Mouse (Mus musculus): ENCODE measurements around the gene Samd13. TPM values are rescaled to one million over a fixed set of nuclear protein-coding genes. Genes with fewer than 3 reads are reported as not detected.

Gene Samd13
- total RNA-seq, 2 experiments from 2014 or later, result not detected

DNA sequence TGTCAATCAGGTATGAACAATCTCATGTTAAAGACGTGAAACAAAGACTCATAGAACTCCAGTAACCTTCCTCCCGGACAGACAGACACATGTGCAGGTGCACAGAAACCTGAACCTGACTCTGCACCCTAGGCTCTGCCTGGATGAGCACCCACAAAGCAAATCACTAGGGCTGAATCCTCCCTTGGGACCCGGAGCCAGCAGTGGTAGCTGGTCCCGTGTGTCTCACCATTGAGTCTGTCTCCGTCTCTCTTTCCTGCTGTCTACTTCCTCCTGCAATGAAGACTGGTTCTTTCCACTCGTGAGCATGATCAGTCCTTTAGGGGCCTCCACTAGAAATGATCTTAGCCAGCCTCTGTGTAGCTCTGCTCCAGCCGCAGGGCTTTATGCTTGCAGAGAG is 23.5 kb downstream of the Samd13 start:
- no peak for DNase-seq

GRCm38 (mm10) chr3:146661001-146661400 is 24.4 kb downstream of the Samd13 start:
- no peak for DNase-seq

DNA sequence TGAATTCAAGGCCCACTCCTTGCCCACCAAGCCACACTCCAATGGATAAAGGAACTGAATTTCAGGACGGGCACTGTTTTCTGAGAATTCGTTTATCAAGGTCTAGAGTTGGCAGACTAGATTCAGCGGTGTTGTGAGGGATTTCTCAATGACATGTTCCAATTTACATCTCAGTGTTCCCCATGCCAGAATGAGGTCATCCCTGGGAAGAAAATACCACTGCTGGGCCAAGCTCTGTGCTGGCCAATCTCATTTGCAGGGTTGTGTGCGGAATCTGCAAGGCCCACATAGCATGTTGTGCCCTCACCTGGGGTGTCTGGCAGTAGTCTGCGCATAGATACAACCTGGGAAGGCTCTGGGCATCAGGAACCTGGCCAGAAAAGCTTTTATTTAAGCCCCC is 26.1 kb downstream of the Samd13 start:
- DNase-seq, result no peak

GRCm38 (mm10) chr3:146658061-146658639 is 27.2 kb downstream of the Samd13 start:
- DNase-seq, result no peak

DNA sequence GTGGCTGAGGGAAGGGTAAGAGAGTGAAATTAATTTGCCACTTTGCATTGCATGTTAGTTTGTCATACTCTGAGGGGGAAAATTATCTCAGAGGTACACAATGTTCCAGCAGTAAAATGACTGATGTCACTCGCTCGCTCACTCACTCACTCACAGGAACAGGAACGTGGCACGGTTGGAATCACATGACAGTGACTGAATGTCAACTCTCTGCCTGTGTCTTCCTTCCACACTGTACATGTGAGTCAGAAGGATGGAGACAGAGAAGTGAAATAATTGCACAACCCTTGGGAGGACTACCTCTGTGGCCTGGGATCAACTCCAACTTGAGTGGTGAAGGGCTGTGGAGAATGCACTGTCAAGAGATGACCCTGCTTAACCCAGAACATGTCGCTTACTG is 28.0 kb downstream of the Samd13 start:
- DNase-seq, result no peak

GRCm38 (mm10) chr3:146655111-146655577 is 30.2 kb downstream of the Samd13 start:
- DNase-seq, result no peak

- DNase-seq, result no peak
Observed at GRCm38 (mm10) chr3:146653692-146654091, 31.7 kb downstream of the Samd13 start.

DNA sequence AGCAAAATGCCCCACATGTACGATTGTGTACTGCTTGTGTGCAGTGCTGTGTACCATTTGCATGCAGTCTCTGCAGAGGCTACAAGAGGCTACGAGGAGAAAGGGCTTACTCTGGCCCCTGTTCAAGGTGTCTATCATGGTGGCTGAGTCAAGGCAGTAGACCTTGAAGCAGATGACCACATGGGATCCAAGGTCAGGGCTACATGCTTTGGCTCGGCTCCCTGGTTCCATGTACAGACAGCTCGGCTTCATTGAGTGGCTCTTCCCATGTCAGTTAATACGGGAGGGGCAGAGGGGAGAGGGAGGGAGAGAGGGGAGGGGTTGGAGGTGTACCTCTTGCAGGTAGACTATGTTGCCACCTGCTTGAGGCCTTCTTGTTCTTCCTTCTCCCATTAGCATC is 33.0 kb downstream of the Samd13 start:
- DNase-seq, result no peak

- DNase-seq, result no peak
Observed at GRCm38 (mm10) chr3:146651217-146651616, 34.2 kb downstream of the Samd13 start, which contains the start of gene 4930503B20Rik. TSS of gene 4930503B20Rik (minus strand) at chr3:146651317.

DNA sequence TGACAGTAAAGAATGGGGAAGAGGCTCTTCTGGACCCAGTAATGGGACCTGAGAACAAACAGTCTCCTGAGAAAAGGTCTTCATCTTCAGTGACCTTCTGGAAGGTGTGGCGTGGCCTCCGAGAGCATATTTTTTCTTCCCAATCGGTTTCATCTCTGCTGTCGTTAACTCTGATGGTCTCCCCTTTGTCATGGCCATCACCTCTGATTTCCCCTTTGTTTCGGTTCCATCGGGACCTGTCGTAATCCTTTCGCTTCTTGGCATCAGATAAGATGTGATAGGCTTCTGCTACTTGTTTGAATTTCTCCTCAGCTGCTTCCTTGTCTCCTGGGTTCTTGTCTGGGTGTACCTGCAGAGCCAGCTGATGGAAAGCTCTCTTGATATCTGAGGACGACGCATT is 34.7 kb downstream of the Samd13 start:
- no peak for DNase-seq

DNA sequence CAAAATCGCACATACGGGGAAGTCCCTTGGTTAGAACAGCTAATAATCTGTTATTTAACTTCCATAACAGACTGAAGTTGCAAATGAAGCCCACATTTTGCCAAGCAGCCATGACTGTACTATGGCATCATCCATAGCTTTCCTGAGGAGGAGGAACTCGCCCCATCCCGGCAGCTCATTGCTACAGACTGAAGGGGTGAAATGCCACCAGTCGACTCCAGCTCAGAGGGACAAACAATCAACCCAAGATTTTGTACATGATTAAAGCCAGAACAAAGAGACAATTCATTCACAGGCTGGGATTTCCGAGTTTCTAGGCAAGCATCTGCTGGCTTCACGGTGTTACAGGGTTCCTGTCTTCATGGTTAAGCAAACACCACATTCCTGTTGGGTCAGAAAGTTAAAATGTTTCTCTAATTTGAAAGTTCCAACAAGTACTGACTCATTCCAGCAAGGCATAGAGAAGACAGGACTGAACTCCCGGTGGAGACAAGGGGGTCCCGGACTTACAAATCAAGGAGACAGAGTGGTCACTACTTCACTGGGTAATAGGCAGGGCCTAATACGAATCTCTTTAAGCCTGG is 36.0 kb downstream of the Samd13 start:
- no peak for DNase-seq

- DNase-seq, result no peak
Observed at GRCm38 (mm10) chr3:146641818-146642427, 43.5 kb downstream of the Samd13 start.

DNA sequence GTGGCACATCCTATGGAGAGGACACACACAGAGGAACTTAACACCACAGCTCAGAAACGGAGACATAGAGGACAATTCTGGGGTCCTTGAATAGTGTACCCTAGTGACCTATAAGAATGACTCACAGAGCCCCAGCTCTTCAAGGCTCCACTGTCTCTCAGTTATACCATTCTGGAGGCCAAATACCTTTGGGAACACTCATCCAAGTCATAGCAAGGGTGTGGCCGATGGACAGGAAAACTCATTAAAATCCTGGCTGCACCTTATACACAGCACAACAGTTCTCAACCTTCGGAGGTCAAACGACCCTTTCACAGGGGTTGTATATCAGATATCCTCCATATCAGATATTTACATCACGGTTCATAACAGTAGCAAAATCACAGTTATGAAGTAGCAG is 52.9 kb downstream of the Samd13 start:
- DNase-seq, result no peak

DNA sequence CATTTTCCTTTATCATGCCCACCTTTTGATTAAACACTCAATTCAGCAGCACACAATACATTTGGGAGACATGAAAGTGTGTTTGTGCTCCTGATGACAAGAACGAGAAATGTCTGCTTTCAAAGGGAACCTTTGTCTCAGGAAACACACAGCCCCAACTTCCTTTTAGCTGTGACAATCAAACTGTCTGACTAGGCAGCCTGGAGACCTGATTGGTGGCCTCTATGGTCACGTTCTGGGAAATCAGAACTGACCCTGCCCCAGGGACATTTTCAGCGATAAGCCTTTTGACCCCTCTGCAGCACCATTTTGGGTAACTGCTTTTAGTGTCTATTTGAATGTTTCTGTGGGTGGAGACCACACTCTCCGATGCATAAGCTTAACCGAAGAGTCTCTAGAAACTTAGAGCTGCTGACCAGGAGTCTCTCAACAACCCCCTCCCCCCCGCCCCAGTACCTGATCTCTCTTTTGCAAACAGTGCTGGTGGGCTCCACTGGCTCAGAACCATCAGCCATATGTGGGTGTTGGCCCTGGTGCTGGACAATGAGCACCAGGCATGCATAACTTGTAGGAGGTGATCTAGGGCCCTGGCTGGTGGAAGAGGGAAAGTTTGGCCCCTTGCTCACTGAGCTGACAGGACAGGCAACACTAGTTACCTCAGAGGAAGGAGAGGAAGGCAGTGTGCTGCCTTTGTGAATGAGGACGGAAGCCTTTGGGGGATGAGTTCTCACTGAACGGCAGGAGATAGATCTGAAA is 57.0 kb downstream of the Samd13 start:
- DNase-seq, result no peak

DNA sequence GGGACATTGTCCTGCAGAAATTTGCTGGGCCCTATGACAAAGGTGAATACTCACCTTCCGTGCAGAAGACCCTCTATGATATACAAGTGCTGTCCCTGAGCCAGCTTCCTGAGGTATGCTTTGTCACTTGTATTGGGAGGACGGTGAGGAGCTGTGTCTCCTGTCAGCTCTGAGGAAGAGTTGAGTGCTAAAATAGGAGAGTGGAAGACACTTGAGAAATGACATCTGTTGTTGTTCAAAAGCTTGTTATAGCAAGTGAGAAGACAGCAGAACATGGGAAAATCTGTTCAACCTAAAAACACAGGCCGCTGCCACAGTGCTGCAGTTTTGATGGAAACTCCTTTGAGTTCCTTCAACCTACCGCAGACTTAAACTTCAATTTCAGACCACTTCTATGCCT is 59.6 kb downstream of the Samd13 start:
- no peak for DNase-seq

DNA sequence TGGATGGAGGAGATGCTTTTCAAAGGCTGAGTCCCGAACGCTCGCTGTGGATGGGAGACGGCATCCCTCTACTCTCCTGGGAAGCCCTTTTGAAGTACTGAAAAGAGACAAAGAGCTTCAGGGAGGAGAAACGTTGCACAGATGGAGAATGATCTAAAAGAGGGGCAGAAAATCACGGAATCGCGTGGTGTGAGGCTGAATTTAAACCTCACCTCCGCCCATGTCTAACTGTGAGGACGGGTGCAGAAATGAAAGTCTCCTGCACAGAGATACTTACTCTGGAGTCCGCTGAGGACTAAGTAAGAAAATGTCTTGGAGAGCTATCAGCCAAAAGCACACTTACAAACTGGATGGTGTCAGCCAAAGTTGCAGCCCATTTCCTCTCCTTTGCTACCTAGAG is 63.4 kb downstream of the Samd13 start:
- no peak for DNase-seq

DNA sequence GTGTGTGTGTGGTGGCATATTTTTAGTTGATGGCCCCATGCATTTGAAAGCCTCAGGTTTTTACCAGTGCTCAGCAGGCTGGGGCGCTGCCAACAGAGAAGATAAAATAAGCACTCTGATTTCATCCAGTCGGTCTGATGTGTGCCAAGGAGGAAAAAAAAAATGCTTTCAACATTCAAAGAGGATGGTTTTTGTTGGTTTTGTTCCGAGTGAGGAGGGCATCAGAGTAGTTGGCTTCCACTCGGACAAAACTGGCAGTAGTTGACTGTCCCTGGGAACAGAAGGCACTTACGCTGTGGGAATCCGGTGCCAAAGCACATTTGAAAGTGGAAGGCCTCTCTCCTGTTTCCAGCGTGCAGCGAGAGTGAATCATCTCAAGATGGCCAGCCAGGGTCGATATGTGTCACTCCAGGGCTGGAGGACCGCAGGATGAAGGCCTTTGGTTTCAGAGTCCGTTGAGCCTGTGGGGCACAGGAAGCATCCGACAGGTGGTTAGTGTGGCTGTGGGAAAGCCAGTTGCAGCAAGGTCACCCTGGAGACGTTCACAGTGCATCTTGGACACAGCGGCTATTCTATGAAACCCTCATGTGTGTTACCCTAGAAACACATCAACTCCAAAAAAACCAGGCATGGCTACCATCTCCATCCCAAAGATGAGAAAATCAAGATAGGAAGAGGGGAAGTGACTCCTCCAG is 64.7 kb downstream of the Samd13 start:
- DNase-seq, result peak; percentile 56 to 66

DNA sequence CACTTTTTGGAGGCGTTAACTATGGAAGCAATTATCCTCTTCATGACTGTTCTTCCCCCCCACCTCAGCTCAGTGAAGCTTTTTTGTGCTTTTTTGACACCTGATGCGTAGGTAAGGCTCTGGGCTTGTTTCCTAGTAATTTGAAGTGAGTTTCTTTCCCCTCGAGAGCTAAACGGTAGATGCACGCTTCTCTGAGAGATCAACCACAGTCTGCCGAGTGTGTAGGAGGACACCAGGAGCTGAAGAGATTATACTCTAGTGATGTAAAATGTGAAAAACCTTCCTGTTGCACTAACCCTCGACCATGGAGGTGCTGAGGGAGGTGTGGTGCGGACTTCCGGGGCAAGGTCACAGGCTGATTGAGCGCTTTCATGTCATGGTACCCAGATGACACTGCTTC is 65.3 kb downstream of the Samd13 start:
- DNase-seq, result no peak

GRCm38 (mm10) chr3:146618357-146618756 is 67.0 kb downstream of the Samd13 start:
- no peak for DNase-seq

DNA sequence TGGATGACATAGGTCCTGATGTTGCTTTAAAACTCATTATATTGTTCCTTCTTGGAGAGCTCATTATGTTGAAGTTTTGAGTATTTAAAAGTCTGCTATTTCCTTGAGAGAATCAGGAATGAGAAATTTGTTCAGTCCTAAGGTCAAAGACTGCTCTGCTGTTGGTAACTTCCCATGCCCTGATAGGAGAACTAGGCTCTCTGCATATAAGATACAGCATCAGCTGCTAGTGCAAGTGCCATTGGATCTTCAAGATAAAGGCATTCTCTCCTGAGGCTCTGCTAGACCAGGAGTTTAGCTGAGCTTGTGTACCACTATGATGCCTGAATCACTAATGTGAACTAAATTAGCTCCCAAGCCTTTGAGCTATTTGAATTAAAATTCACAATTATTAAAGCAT is 67.4 kb downstream of the Samd13 start:
- no peak for DNase-seq

DNA sequence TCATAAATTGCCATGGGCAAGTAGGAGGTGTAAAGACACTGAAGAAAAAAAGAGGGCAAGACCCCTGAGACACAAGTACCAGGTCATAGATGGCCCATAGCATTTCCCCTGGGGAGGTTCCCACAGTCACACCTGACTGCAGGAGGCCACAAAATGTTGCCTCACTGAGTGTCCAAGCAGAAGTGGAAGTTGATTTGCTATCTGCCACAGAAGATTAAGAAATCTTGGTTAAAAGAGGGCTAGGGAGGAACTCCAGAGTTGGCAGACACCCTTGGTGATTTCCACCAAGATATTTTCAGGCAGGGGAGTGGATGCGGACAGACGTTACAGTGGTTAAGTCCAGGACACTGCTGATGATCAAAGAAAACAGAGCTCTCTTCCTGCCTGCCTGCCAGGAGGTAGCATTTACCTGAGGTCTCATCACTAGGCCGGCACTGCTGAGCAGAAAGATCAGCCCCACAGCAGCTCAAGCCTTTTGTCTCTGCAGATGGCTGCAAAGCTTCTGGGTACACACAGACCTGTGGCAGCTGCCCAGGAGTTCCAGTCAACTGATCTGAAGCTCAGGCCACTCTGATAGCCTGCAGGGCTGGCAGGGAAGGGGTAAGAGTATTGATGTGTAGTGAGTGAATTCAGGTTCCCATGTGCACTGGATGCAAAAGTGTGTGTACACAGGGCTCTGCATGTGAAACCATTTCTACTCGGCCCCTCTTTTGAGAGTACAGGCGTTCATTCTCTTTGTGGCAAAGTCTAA is 68.7 kb downstream of the Samd13 start:
- no peak for DNase-seq

- no peak for DNase-seq
Observed at GRCm38 (mm10) chr3:146615496-146615895, 69.9 kb downstream of the Samd13 start, which contains the start of gene Dnase2b. TSS of gene Dnase2b (minus strand) at chr3:146615596.

Data from layer of hippocampus, postnatal 36 days (tissue).